Mouse (Mus musculus) splenic B cell, adult 2 months (primary cell): ENCODE measurements around the gene Dzip1.
A peak's percentile ranks its signal among the peaks of the same experiment; 100 is the strongest.

ENCODE experiments used
- DNase-seq: peaks from one replicate; pipeline ENCODE4 v3.0.0-alpha.2; 2011; ENCODE audit warnings: low read depth, low spot score
- H3K27me3 ChIP-seq: 2 replicates; pipeline ENCODE4 v1.6.1; 2012; ENCODE audit warnings: mild to moderate bottlenecking, low read length, moderate library complexity, mixed read lengths; ENCODE audit not compliant: control insufficient read depth, poor library complexity, insufficient read depth, severe bottlenecking
- H3K36me3 ChIP-seq: 2 replicates; pipeline ENCODE4 v1.6.1; 2012; ENCODE audit warnings: mild to moderate bottlenecking, low read length, moderate library complexity, mixed read lengths; ENCODE audit not compliant: control insufficient read depth, poor library complexity, insufficient read depth, severe bottlenecking

The Dzip1 gene

GRCm38 (mm10) chr14:118924673-118925615, at the start of gene Dzip1:
Dzip1 (minus strand) TSS chr14:118925460.
- Histone ChIP-seq H3K36me3 (no peaks in the 10 kb centered on the region), H3K27me3 (no peaks in the 10 kb centered on the region; the same call in 1 of the 2 replicates)
- peak; percentile 58 for DNase-seq

- no peak for DNase-seq
- peaks cover 8% of the 10 kb centered on the region for H3K36me3 ChIP-seq
Measured at GRCm38 (mm10) chr14:118972268-118972667, 47.0 kb upstream of the Dzip1 start.

DNA sequence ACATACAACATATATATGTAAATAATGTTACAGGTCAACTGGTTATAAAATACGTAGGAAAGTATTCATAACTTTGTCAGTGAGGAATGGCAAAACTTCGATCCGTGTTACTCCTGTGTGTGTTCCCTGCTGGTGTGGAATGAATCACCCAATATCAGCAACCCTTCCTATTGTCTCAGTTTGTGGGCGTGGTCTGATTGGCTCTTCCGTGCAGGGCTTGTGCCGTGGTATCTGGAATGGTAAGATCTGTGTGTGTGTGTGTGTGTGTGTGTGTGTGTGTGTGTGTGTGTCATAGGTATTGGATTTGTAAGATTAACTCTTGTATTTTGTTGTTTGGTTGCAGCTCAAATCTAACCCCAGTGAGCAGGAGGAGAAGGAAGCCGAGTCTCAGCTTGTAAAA, 42.4 kb upstream of the Dzip1 start:
- H3K36me3 ChIP-seq, result peaks cover 6% of the 10 kb centered on the region
- no peaks in the 10 kb centered on the region for H3K27me3 ChIP-seq
- DNase-seq, result no peak

More at GRCm38 (mm10) chr14:118972268-118972667, 47.0 kb upstream of the Dzip1 start:
- no peaks in the 10 kb centered on the region for H3K27me3 ChIP-seq

DNA sequence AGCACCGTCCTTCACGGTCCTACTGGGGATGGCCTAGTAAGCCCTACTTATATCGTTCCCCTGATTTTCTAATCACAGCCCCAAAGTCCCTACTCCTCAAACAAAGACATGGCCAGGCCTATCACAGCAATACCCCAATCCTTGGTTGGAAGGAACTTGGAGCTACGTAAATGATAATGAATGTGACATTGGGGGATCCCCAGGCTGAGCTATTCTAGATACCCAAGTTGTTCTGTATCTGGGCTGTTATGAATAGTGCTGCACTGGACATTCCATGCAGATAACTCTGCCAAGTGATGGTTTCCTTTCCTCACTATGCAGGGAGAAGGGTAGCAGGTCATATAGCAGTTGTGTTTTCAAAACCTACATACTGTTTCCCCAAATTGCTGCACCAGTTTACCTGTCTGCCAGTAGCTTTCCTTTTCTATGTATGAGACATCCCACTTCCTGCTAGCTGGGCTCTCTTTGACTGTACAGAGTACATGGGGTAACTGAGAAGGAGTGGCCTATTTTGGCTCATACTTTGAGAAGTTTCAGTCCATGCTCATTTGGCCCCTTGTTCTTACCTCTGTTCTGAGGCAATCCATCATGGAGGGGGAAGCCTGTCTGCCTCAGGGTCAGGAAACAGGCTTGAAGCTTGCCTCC, 40.2 kb upstream of the Dzip1 start:
- H3K27me3 ChIP-seq, result no peaks in the 10 kb centered on the region
- no peak for DNase-seq
- H3K36me3 ChIP-seq, result peaks cover 8% of the 10 kb centered on the region

DNA sequence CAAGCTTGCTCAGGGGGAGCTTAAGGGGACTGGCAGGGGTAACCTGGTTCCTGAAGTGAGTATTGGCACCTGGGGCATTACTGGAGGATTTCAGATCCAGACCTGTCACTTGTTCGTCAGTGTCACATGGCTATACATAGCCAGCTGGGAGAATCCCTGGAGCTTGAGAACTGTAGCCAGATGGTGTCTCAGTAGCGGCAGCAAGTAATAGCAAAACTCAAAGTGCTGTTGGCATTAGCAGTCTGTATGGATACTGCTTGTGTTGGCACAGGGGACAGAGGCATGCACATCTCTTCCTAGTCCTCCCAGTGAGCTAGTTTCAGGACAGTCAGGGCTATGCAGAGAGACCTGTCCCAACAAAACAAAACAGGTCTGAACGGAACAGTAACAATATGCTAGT, 32.8 kb upstream of the Dzip1 start:
- H3K27me3 ChIP-seq, result no peaks in the 10 kb centered on the region
- H3K36me3 ChIP-seq, result peaks cover 15% of the 10 kb centered on the region; the same call in 1 of the 2 replicates
- DNase-seq, result no peak

- Histone ChIP-seq H3K27me3 (no peaks in the 10 kb centered on the region), H3K36me3 (peaks cover 4% of the 10 kb centered on the region; the same call in 1 of the 2 replicates)
- no peak for DNase-seq
Measured at GRCm38 (mm10) chr14:118951912-118952583, 26.8 kb upstream of the Dzip1 start.

- Histone ChIP-seq H3K36me3 (no peaks in the 10 kb centered on the region), H3K27me3 (no peaks in the 10 kb centered on the region)
- no peak for DNase-seq
Measured at GRCm38 (mm10) chr14:118948841-118949240, 23.6 kb upstream of the Dzip1 start.

- no peaks in the 10 kb centered on the region for H3K27me3 ChIP-seq
- no peak for DNase-seq
Measured at GRCm38 (mm10) chr14:118944702-118945101, 19.4 kb upstream of the Dzip1 start.

DNA sequence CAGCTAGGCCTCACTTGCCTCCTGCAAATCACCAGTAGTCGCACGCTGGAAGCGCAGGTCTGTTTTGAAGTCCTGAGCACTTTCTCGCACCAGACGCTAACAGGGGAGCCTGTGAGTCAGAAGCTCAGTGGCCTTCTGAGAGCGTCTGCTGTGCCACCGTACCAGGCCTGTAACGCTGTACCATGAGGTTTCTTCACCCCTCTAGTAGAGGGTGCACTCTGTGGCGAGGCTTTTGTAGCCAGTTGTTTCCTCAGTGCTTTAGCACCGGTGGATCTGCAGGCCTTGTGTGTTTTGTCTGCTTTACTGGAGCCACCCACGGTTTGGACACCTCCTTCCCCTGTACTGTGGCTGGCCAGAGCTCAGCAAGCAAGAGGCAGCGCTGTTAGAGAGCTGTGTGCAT, 16.8 kb upstream of the Dzip1 start:
- no peak for DNase-seq
- H3K36me3 ChIP-seq, result no peaks in the 10 kb centered on the region

More at GRCm38 (mm10) chr14:118944702-118945101, 19.4 kb upstream of the Dzip1 start:
- no peaks in the 10 kb centered on the region for H3K36me3 ChIP-seq

GRCm38 (mm10) chr14:118940796-118941495, 15.7 kb upstream of the Dzip1 start:
- Histone ChIP-seq H3K27me3 (no peaks in the 10 kb centered on the region), H3K36me3 (no peaks in the 10 kb centered on the region)
- DNase-seq, result peak; percentile 32

More for the DNA sequence above, 16.8 kb upstream of the Dzip1 start:
- no peaks in the 10 kb centered on the region for H3K27me3 ChIP-seq

DNA sequence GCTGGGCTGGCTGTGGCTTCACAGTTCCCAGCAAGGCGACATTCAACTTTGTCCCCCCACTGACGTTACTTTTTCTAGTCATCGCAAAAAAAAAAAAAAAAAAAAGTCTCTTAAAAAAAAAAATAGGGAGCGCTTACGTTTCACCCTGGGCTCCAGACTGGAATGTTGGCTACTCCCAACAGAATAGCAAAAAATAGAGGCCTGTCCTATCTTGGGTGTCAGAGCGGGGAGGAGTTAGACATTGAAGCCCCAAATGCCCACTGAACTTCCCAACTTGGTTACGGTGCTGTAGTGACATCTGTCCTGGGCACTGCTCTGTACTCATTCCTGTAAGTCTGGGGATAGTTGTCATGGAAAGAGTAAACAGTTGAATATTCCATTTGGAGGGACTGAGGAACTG, 13.3 kb upstream of the Dzip1 start:
- DNase-seq, result no peak
- no peaks in the 10 kb centered on the region for H3K36me3 ChIP-seq
- H3K27me3 ChIP-seq, result no peaks in the 10 kb centered on the region

GRCm38 (mm10) chr14:118937533-118938492, 12.6 kb upstream of the Dzip1 start, which contains the start of gene Dnajc3:
Dnajc3 (plus strand) TSS chr14:118937976.
- peak; percentile 99 for DNase-seq
- H3K36me3 ChIP-seq, result no peaks in the 10 kb centered on the region

GRCm38 (mm10) chr14:118936952-118937351, 11.7 kb upstream of the Dzip1 start:
- Histone ChIP-seq H3K36me3 (no peaks in the 10 kb centered on the region), H3K27me3 (no peaks in the 10 kb centered on the region)
- DNase-seq, result no peak

More at GRCm38 (mm10) chr14:118937533-118938492, 12.6 kb upstream of the Dzip1 start, which contains the start of gene Dnajc3:
- H3K27me3 ChIP-seq, result no peaks in the 10 kb centered on the region
